Mouse (Mus musculus): ENCODE data around the gene Ddx54. TPM values are rescaled to one million over a fixed set of nuclear protein-coding genes. Genes with fewer than 3 reads are reported as not detected.

Gene Ddx54
- polyA plus RNA-seq, 1 experiment: 3.4 TPM

DNA sequence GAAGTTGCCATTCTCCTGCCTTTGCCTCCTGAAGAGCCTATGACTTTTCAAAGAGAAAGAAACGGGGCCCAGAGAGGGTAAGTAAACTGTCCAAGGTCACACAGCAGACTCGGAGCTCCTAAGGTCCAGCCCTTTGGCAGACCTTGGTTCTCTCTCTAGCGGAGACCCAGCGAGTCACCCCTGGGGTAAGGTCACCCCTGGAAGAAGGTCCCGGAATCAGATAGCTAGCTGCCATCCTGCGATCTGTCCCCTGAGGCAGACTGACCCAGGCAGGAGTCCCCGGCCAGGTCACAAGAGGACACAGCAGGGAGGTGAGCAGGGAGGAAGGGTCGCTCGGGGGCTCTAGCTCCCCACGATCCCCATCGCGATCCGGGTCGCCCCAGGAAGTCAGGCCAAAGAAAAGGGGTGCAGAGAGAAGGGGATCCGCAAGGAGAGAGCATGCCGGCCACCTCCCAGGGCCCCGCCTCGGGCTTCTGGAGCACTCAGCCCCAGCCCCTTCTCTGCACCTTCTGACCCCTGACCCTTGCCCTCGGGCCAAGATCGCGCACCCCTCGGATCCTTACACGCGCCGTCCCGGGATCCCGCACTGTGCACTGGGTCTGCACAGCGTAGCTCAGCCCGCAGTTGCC, 24.5 kb upstream of the Ddx54 start:
- no peaks in the 10 kb centered on the region; the same call in 1 of the 2 replicates for H3K27me3 ChIP-seq (ENCODE audit: control insufficient read depth)
- peaks cover 65% of the 10 kb centered on the region for H3K4me1 ChIP-seq (ENCODE audit: control insufficient read depth)
- H3K36me3 ChIP-seq (ENCODE audit: control insufficient read depth): peaks cover 43% of the 10 kb centered on the region
- H3K9me3 ChIP-seq (ENCODE audit: control insufficient read depth, low read length): peaks cover 17% of the 10 kb centered on the region
- TF ChIP-seq GATA1 (IDR thresholded peaks at IDR 0.05; ENCODE audit: low read length): no peak
- no peak for TF ChIP-seq TAL1 (IDR thresholded peaks at IDR 0.05; ENCODE audit: low read length)
- peak overlapping the region; percentile 70 for H3K4me3 ChIP-seq (replicated peaks)

DNA sequence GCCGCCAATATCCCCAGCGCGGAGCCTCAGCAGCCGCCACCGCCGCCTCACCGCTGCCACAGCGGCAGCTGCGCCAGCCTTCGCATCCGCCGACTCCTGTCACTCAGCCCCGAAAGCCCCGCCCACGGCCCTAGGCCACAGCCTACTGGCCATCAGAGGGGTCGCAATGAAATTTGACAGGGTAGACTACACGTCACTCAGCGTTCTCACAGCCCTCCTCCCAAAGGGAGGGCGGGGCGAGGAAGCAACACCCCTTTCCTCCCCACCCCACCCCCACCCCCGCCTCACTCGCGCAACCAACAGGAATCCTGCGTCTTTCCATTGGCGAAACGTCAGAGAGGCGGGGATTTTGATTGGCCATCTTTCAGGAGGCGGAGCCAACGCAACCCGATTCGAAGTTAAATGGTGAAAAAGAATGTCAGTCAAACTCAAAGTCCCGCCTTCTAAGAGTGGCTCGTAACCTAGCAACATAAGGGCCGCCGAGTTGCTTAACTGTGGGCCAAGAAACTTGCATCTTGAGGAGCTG, 23.9 kb upstream of the Ddx54 start, which contains the start of the genes Tpcn1 and Iqcd:
TSS of gene Tpcn1 (minus strand) at position 105 of the 526 bp plus-strand sequence.
TSS of gene Iqcd (plus strand) at position 448 of the 526 bp plus-strand sequence.
- peaks cover 62% of the 10 kb centered on the region for H3K4me1 ChIP-seq (ENCODE audit: control insufficient read depth)
- TF ChIP-seq TAL1 (IDR thresholded peaks at IDR 0.05; ENCODE audit: low read length): no peak
- no peak for TF ChIP-seq GATA1 (IDR thresholded peaks at IDR 0.05; ENCODE audit: low read length)
- no peaks in the 10 kb centered on the region; the same call in 1 of the 2 replicates for H3K27me3 ChIP-seq (ENCODE audit: control insufficient read depth)
- peaks cover 17% of the 10 kb centered on the region for H3K9me3 ChIP-seq (ENCODE audit: control insufficient read depth, low read length)
- peak within 1 kb of the TSS; percentile 70 for H3K4me3 ChIP-seq (replicated peaks)
- H3K36me3 ChIP-seq (ENCODE audit: control insufficient read depth): peaks cover 38% of the 10 kb centered on the region

DNA sequence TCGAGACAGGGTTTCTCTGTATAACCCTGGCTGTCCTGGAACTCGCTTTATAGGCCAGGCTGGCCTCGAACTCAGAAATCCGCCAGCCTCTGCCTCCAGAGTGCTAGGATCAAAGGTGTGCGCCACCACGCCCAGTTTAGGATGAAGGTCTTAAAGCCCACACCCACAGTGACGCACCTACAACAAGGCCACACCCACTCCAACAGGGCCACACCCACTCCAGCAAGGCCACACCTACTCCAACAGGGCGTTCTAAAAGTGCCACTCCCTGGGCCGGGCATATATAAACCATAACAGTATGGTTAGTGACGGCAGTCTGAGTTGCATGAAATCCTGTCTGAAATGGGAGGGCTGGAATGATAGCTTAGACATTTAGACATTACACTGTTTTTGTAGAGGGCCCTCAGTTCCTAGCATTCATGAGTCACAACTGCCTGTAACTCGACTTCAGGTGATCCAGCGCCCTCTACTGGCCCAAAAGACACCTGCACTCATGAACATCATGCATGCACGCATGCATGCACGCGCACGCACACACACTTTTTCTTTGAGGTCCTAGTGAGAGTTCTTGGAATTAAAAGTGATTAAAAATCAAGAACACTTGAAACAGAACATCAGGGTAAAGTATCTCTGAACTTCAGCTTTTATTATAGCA, 22.1 kb upstream of the Ddx54 start:
- peaks cover 17% of the 10 kb centered on the region for H3K9me3 ChIP-seq (ENCODE audit: control insufficient read depth, low read length)
- TF ChIP-seq GATA1 (IDR thresholded peaks at IDR 0.05; ENCODE audit: low read length) (no peak), TAL1 (IDR thresholded peaks at IDR 0.05; ENCODE audit: low read length) (no peak)
- no peak overlapping the region for H3K4me3 ChIP-seq (replicated peaks)
- H3K36me3 ChIP-seq (ENCODE audit: control insufficient read depth): peaks cover 19% of the 10 kb centered on the region
- H3K4me1 ChIP-seq (ENCODE audit: control insufficient read depth): peaks cover 50% of the 10 kb centered on the region
- H3K27me3 ChIP-seq (ENCODE audit: control insufficient read depth): no peaks in the 10 kb centered on the region; the same call in 1 of the 2 replicates

DNA sequence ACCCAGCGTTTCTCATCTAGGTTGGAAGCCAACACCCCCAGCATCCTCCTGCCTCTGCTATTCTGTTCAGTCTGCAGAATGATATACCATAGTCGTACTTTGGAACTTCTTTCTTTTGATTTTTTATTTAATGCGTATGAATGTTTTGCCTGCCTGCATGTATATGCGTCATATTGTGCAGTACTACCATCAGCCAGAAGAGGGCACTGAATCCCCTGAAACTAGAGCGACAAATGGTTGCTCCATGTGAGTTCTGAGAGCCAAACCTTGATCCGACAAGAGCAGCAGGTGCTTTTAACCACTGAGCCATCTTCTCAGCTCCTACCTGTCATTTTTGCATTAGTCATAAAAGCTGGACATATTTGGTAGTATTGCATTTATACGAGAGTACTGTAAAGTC, 20.4 kb upstream of the Ddx54 start:
- TF ChIP-seq TAL1 (IDR thresholded peaks at IDR 0.05; ENCODE audit: low read length) (no peak), GATA1 (IDR thresholded peaks at IDR 0.05; ENCODE audit: low read length) (no peak)
- Histone ChIP-seq H3K36me3 (ENCODE audit: control insufficient read depth) (peaks cover 6% of the 10 kb centered on the region), H3K27me3 (ENCODE audit: control insufficient read depth) (no peaks in the 10 kb centered on the region; the same call in 1 of the 2 replicates), H3K9me3 (ENCODE audit: control insufficient read depth, low read length) (peaks cover 17% of the 10 kb centered on the region), H3K4me3 (replicated peaks) (no peak overlapping the region), H3K4me1 (ENCODE audit: control insufficient read depth) (peaks cover 48% of the 10 kb centered on the region)

DNA sequence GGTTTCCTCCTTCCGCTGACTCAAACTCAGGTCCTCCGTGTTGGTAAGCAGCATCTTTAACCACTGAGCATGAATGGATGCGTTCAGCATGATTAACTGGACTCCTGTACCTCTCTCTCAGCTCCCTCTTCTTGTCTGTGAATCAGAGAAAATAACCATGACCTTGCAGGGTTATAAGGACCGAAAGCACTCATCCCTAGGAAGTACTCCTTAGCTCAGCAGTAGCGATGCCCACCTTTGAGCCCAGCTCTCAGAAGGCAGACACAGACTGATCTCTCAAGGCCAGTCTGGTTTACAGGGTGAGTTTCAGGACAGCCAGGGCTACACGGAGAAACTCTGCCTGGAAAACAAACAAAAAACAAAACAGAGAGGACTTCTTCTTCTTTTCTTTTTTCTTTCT, 18.1 kb upstream of the Ddx54 start:
- no peak overlapping the region for H3K4me3 ChIP-seq (replicated peaks)
- H3K36me3 ChIP-seq (ENCODE audit: control insufficient read depth): peaks cover 8% of the 10 kb centered on the region
- TF ChIP-seq TAL1 (IDR thresholded peaks at IDR 0.05; ENCODE audit: low read length) (no peak), GATA1 (IDR thresholded peaks at IDR 0.05; ENCODE audit: low read length) (no peak)
- no peaks in the 10 kb centered on the region; the same call in 1 of the 2 replicates for H3K27me3 ChIP-seq (ENCODE audit: control insufficient read depth)
- H3K4me1 ChIP-seq (ENCODE audit: control insufficient read depth): peaks cover 58% of the 10 kb centered on the region
- H3K9me3 ChIP-seq (ENCODE audit: control insufficient read depth, low read length): peaks cover 17% of the 10 kb centered on the region

DNA sequence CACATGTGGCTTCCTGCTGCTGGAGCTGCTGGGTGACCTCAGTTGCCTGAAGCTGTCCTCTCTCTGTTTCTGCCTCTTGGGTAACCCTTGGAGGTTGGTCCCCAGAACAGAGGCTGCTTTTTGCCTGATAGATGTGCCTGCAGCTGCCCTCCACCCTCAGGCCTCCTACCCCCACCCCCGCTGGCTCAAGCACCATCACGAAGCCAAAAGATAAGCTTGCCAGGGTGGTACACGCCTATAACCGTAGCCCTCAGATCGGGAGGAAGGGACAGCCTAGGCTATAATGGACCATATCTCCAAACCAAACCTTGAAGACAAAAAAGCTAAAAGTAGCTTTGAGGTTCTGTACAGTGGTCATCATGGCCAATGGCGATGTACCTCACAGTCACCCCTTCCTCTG, 12.9 kb upstream of the Ddx54 start:
- Histone ChIP-seq H3K4me3 (replicated peaks) (peak overlapping the region; percentile 30), H3K27me3 (ENCODE audit: control insufficient read depth) (no peaks in the 10 kb centered on the region), H3K36me3 (ENCODE audit: control insufficient read depth) (peaks cover 9% of the 10 kb centered on the region), H3K4me1 (ENCODE audit: control insufficient read depth) (peaks cover 63% of the 10 kb centered on the region), H3K9me3 (ENCODE audit: control insufficient read depth, low read length) (no peaks in the 10 kb centered on the region; the same call in 1 of the 2 replicates)
- TF ChIP-seq GATA1 (IDR thresholded peaks at IDR 0.05; ENCODE audit: low read length) (peak; percentile 54; the same call in 1 of the 2 replicates), TAL1 (IDR thresholded peaks at IDR 0.05; ENCODE audit: low read length) (no peak)

DNA sequence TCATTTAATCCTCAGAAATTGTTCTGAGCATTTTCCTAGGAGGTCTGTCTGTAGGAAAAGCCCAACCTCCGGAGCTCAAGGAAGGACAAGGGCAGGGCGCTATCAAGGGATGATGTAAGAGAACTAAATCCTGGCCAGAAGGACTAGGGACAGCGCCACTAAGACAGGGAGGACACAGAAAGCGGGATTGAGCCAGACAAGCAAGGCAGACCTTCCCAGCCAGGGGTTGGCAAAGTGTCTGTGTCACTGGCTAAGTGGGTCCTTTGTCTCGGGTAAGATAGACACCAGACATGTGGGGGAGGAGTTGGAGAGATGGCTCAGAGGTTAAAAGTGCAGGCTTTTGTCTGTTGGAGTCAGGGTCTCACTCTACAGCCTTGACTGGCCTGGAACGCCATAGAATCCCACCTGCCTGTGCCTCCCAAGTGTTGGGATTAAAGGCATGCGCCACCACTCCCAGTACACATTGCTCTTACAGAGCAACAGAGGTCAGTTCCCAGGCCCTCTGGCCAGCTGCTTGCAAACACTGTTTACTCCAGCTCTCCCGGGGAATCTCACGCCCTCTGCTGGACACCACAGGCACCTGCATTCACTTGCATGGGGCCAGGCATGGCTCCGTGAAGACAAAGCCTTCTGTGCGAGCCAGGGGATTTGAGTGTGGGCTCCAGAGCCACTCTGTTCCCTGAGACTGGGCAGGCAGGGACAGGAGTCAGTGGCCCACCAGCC, 11.4 kb upstream of the Ddx54 start:
- Histone ChIP-seq H3K4me1 (ENCODE audit: control insufficient read depth) (peaks cover 71% of the 10 kb centered on the region), H3K27me3 (ENCODE audit: control insufficient read depth) (no peaks in the 10 kb centered on the region), H3K4me3 (replicated peaks) (no peak overlapping the region), H3K9me3 (ENCODE audit: control insufficient read depth, low read length) (no peaks in the 10 kb centered on the region; the same call in 1 of the 2 replicates), H3K36me3 (ENCODE audit: control insufficient read depth) (peaks cover 9% of the 10 kb centered on the region)
- TF ChIP-seq TAL1 (IDR thresholded peaks at IDR 0.05; ENCODE audit: low read length): no peak

DNA sequence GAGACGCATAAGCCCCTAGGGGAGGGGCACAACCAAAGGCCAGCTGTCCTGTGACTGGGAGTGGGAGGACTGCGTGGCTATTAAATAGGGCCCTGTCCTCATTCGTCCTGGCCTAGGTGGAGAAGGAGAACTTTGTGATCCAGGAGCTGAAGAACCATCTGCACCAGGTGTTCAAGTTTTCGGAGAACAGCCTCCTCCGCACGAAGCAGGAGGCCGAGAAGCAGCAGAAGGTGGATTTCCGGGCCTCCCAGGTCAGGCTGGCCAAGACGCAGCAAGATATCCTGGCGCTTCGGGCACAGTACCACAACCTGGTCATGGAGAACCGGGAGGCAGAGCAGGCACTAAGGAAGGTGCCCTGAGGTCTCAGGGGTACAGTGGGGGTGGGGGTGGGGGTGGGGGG, 10.3 kb upstream of the Ddx54 start:
- Histone ChIP-seq H3K36me3 (ENCODE audit: control insufficient read depth) (peaks cover 9% of the 10 kb centered on the region), H3K4me1 (ENCODE audit: control insufficient read depth) (peaks cover 72% of the 10 kb centered on the region), H3K4me3 (replicated peaks) (no peak overlapping the region), H3K27me3 (ENCODE audit: control insufficient read depth) (no peaks in the 10 kb centered on the region), H3K9me3 (ENCODE audit: control insufficient read depth, low read length) (no peaks in the 10 kb centered on the region; the same call in 1 of the 2 replicates)
- no peak for TF ChIP-seq GATA1 (IDR thresholded peaks at IDR 0.05; ENCODE audit: low read length)
- TF ChIP-seq TAL1 (IDR thresholded peaks at IDR 0.05; ENCODE audit: low read length): no peak

Data from erythroblast, embryonic 14.5 days (primary cell).